Mouse (Mus musculus): ENCODE measurements around the gene Olfr912. TPM values are rescaled to one million over a fixed set of nuclear protein-coding genes. Genes with fewer than 3 reads are reported as not detected.

Gene Olfr912
- polyA plus RNA-seq (2015; fragmentation: Nextera tagmentation; extraction: Ambion mirVana): not detected in 2 replicates

- Histone ChIP-seq H3K4me3 (no peak within 1 kb of the TSS), H3K36me3 (no peaks in the 10 kb centered on the region), H3K9me3 (no peaks in the 10 kb centered on the region), H3K4me2 (no peak within 1 kb of the TSS), H3K4me1 (replicated peaks) (no peaks in the 10 kb centered on the region), H3K27ac (replicated peaks) (no peak within 1 kb of the TSS), H3K27me3 (no peaks in the 10 kb centered on the region), H3K9ac (no peak within 1 kb of the TSS)
- ATAC-seq (ENCODE audit: low read depth): no peak
- 85% methylated on average over 1 of the region's 1 CpGs for WGBS
Observed at GRCm38 (mm10) chr9:38579878-38580277, at the start of gene Olfr912. TSS of gene Olfr912 (plus strand) at chr9:38580178.

- Histone ChIP-seq H3K9me3 (no peaks in the 10 kb centered on the region), H3K4me1 (replicated peaks) (no peaks in the 10 kb centered on the region), H3K36me3 (no peaks in the 10 kb centered on the region), H3K4me3 (no peak within 1 kb of the TSS), H3K9ac (no peak within 1 kb of the TSS), H3K27ac (replicated peaks) (no peak within 1 kb of the TSS), H3K4me2 (no peak within 1 kb of the TSS), H3K27me3 (no peaks in the 10 kb centered on the region)
- ATAC-seq (ENCODE audit: low read depth): no peak
- 94% methylated on average over 2 of the region's 2 CpGs for WGBS
Observed at GRCm38 (mm10) chr9:38537549-38537948, 42.4 kb upstream of the Olfr912 start, which contains the start of gene Olfr910. TSS of gene Olfr910 (plus strand) at chr9:38537849.

GRCm38 (mm10) chr9:38591056-38591455 is 11.1 kb downstream of the Olfr912 start:
- H3K27ac ChIP-seq (replicated peaks): no peak overlapping the region
- 67% methylated on average over 1 of the region's 1 CpGs for WGBS
- no peak for ATAC-seq (ENCODE audit: low read depth)
- H3K9me3 ChIP-seq: no peaks in the 10 kb centered on the region
- H3K4me2 ChIP-seq: no peak overlapping the region
- no peak overlapping the region for H3K4me3 ChIP-seq
- no peak overlapping the region for H3K9ac ChIP-seq
- no peaks in the 10 kb centered on the region for H3K4me1 ChIP-seq (replicated peaks)
- H3K36me3 ChIP-seq: no peaks in the 10 kb centered on the region
- no peaks in the 10 kb centered on the region for H3K27me3 ChIP-seq

- WGBS: 59% methylated on average over 2 of the region's 2 CpGs
- no peak within 1 kb of the TSS for H3K4me3 ChIP-seq
- no peaks in the 10 kb centered on the region for H3K4me1 ChIP-seq (replicated peaks)
- H3K9ac ChIP-seq: no peak within 1 kb of the TSS
- no peak within 1 kb of the TSS for H3K4me2 ChIP-seq
- H3K9me3 ChIP-seq: no peaks in the 10 kb centered on the region
- ATAC-seq (ENCODE audit: low read depth): no peak
- H3K27me3 ChIP-seq: no peaks in the 10 kb centered on the region
- no peak within 1 kb of the TSS for H3K27ac ChIP-seq (replicated peaks)
- H3K36me3 ChIP-seq: no peaks in the 10 kb centered on the region
Observed at GRCm38 (mm10) chr9:38592459-38592858, 12.5 kb downstream of the Olfr912 start, which contains the start of gene Olfr913. TSS of gene Olfr913 (plus strand) at chr9:38592759.

GRCm38 (mm10) chr9:38604802-38605201 is 24.8 kb downstream of the Olfr912 start, which contains the start of gene Olfr914:
TSS of gene Olfr914 (plus strand) at chr9:38605102.
- Histone ChIP-seq H3K27ac (replicated peaks) (no peak within 1 kb of the TSS), H3K36me3 (no peaks in the 10 kb centered on the region), H3K4me2 (no peak within 1 kb of the TSS), H3K27me3 (no peaks in the 10 kb centered on the region), H3K4me3 (no peak within 1 kb of the TSS), H3K9me3 (no peaks in the 10 kb centered on the region), H3K9ac (no peak within 1 kb of the TSS), H3K4me1 (replicated peaks) (no peaks in the 10 kb centered on the region)
- ATAC-seq (ENCODE audit: low read depth): no peak
- 73% methylated on average over 2 of the region's 2 CpGs for WGBS

- Histone ChIP-seq H3K4me1 (replicated peaks) (no peaks in the 10 kb centered on the region), H3K9ac (no peak overlapping the region), H3K4me2 (no peak overlapping the region), H3K27me3 (no peaks in the 10 kb centered on the region), H3K4me3 (no peak overlapping the region), H3K36me3 (no peaks in the 10 kb centered on the region), H3K27ac (replicated peaks) (no peak overlapping the region), H3K9me3 (0 out of 2 replicates have a peak, but pooled peaks cover 3% of the 10 kb centered on the region)
- ATAC-seq (ENCODE audit: low read depth): no peak
- WGBS: 77% methylated on average over 4 of the region's 4 CpGs
Observed at GRCm38 (mm10) chr9:38632406-38632805, 52.4 kb downstream of the Olfr912 start.

Other genes starting within 250 kb of the Olfr912 start
- gene Olfr898, start 231.8 kb upstream of the Olfr912 start, polyA plus RNA-seq (2015; fragmentation: Nextera tagmentation; extraction: Ambion mirVana): not detected in 2 replicates
- not detected in 2 replicates for gene Olfr250, start 213.3 kb upstream of the Olfr912 start, polyA plus RNA-seq (2015; fragmentation: Nextera tagmentation; extraction: Ambion mirVana)
- gene Olfr251, start 203.1 kb upstream of the Olfr912 start, polyA plus RNA-seq (2015; fragmentation: Nextera tagmentation; extraction: Ambion mirVana): not detected in 2 replicates
- not detected in 2 replicates for gene Olfr147, start 178.5 kb upstream of the Olfr912 start, polyA plus RNA-seq (2015; fragmentation: Nextera tagmentation; extraction: Ambion mirVana)
- gene Olfr901, start 150.7 kb upstream of the Olfr912 start, polyA plus RNA-seq (2015; fragmentation: Nextera tagmentation; extraction: Ambion mirVana): not detected in 2 replicates
- gene Olfr902, start 132.5 kb upstream of the Olfr912 start, polyA plus RNA-seq (2015; fragmentation: Nextera tagmentation; extraction: Ambion mirVana): not detected in 2 replicates
- not detected in 2 replicates for gene Olfr904, start 117.0 kb upstream of the Olfr912 start, polyA plus RNA-seq (2015; fragmentation: Nextera tagmentation; extraction: Ambion mirVana)
- gene Olfr905, start 109.1 kb upstream of the Olfr912 start, polyA plus RNA-seq (2015; fragmentation: Nextera tagmentation; extraction: Ambion mirVana): not detected in 2 replicates
- gene Olfr906, start 93.1 kb upstream of the Olfr912 start, polyA plus RNA-seq (2015; fragmentation: Nextera tagmentation; extraction: Ambion mirVana): not detected in 2 replicates
- gene Olfr907, start 84.4 kb upstream of the Olfr912 start, polyA plus RNA-seq (2015; fragmentation: Nextera tagmentation; extraction: Ambion mirVana): not detected in 2 replicates
- not detected in 2 replicates for gene Olfr911-ps1, start 58.6 kb upstream of the Olfr912 start, polyA plus RNA-seq (2015; fragmentation: Nextera tagmentation; extraction: Ambion mirVana)
- gene Olfr910, start 42.3 kb upstream of the Olfr912 start, polyA plus RNA-seq (2015; fragmentation: Nextera tagmentation; extraction: Ambion mirVana): not detected in 2 replicates
- gene Olfr913, start 12.6 kb downstream of the Olfr912 start, polyA plus RNA-seq (2015; fragmentation: Nextera tagmentation; extraction: Ambion mirVana): not detected in 2 replicates
- not detected in 2 replicates for gene Olfr914, start 24.9 kb downstream of the Olfr912 start, polyA plus RNA-seq (2015; fragmentation: Nextera tagmentation; extraction: Ambion mirVana)
- not detected in 2 replicates for gene Olfr916, start 79.7 kb downstream of the Olfr912 start, polyA plus RNA-seq (2015; fragmentation: Nextera tagmentation; extraction: Ambion mirVana)
- not detected in 2 replicates for gene Olfr917, start 85.7 kb downstream of the Olfr912 start, polyA plus RNA-seq (2015; fragmentation: Nextera tagmentation; extraction: Ambion mirVana)
- gene Olfr918, start 94.4 kb downstream of the Olfr912 start, polyA plus RNA-seq (2015; fragmentation: Nextera tagmentation; extraction: Ambion mirVana): not detected in 2 replicates
- gene Olfr919, start 123.5 kb downstream of the Olfr912 start, polyA plus RNA-seq (2015; fragmentation: Nextera tagmentation; extraction: Ambion mirVana): not detected in 2 replicates
- gene Vwa5a, start 138.1 kb downstream of the Olfr912 start, polyA plus RNA-seq (2015; fragmentation: Nextera tagmentation; extraction: Ambion mirVana): 9.8 and 10.0 TPM in 2 replicates
- gene Olfr920, start 172.1 kb downstream of the Olfr912 start, polyA plus RNA-seq (2015; fragmentation: Nextera tagmentation; extraction: Ambion mirVana): not detected in 2 replicates
- not detected in 2 replicates for gene Olfr921, start 192.9 kb downstream of the Olfr912 start, polyA plus RNA-seq (2015; fragmentation: Nextera tagmentation; extraction: Ambion mirVana)
- not detected in 2 replicates for gene Olfr922, start 234.4 kb downstream of the Olfr912 start, polyA plus RNA-seq (2015; fragmentation: Nextera tagmentation; extraction: Ambion mirVana)
- gene Olfr923, start 246.4 kb downstream of the Olfr912 start, polyA plus RNA-seq (2015; fragmentation: Nextera tagmentation; extraction: Ambion mirVana): not detected in 2 replicates

Measured in neural tube, embryonic 13.5 days (tissue).